Mouse (Mus musculus) intestine, embryonic 14.5 days (tissue): Measurements from ENCODE around the gene Clec9a. TPM values are rescaled to one million over a fixed set of nuclear protein-coding genes. Genes with fewer than 3 reads are reported as not detected.

Experiments used
- ATAC-seq: fragments of 200-750 bp; cut with Nextera tagmentation; replicated peaks from 2 replicates; pipeline ENCODE4 v1.8.0; 2017; ENCODE audit warnings: low read depth, moderate number of reproducible peaks, moderate TSS enrichment, moderate library complexity; ENCODE audit not compliant: low FRiP score, low TSS enrichment
- DNase-seq: peaks from one replicate; pipeline ENCODE4 v3.0.0-alpha.2; 2018; ENCODE audit warnings: low spot score
- H3K27ac ChIP-seq: fragments of 300-500 bp; sonication (generic); 2 replicates; pipeline ENCODE4 v1.5.1; 2014; ENCODE audit warnings: low read depth, mild to moderate bottlenecking, control low read depth
- H3K27me3 ChIP-seq: fragments of 300-500 bp; sonication (generic); replicated peaks from 2 replicates; pipeline ENCODE4 v1.6.1; 2014; ENCODE audit warnings: low read length, control low read depth; ENCODE audit not compliant: control insufficient read depth, insufficient read depth
- H3K36me3 ChIP-seq: fragments of 300-500 bp; sonication (generic); 2 replicates; pipeline ENCODE4 v1.6.1; 2014; ENCODE audit warnings: low read length, control low read depth; ENCODE audit not compliant: control insufficient read depth, insufficient read depth
- H3K4me1 ChIP-seq: fragments of 300-500 bp; sonication (generic); replicated peaks from 2 replicates; pipeline ENCODE4 v1.6.1; 2014; ENCODE audit warnings: low read length, control low read depth, mixed read lengths; ENCODE audit not compliant: control insufficient read depth, insufficient read depth
- H3K4me2 ChIP-seq: fragments of 300-500 bp; sonication (generic); 2 replicates; pipeline ENCODE4 v1.6.1; 2014; ENCODE audit warnings: low read length
- H3K4me3 ChIP-seq: fragments of 300-500 bp; sonication (generic); 2 replicates; pipeline ENCODE4 v1.5.1; 2014; ENCODE audit warnings: low read depth, low read length, control low read depth, mixed read lengths
- H3K9ac ChIP-seq: fragments of 300-500 bp; sonication (generic); 2 replicates; pipeline ENCODE4 v1.6.1; 2014; ENCODE audit warnings: mild to moderate bottlenecking, low read length
- H3K9me3 ChIP-seq: fragments of 300-500 bp; sonication (generic); 2 replicates; pipeline ENCODE4 v1.6.1; 2016; ENCODE audit warnings: low read length, control low read depth; ENCODE audit not compliant: control insufficient read depth
- WGBS: fragments of 180-500 bp; shearing (Covaris S2); extraction: QIAGEN DNeasy Blood & Tissue Kit; methylation state at CpG from one replicate; pipeline ENCODE4 v1.1.7; 2014; 5-methylcytosine and 5-hydroxymethylcytosine counted together
- polyA plus RNA-seq: library from polyadenylated mRNA; unstranded; fragments of >200 nt; fragmentation: Nextera tagmentation; extraction: Ambion mirVana; gene quantifications from 2 replicates; pipeline ENCODE4 v1.2.1, GENCODE M21; 2014

Clec9a gene
- polyA plus RNA-seq, 1 experiment from 2014 or later: 0.24 TPM

GRCm38 (mm10) chr6:129407324-129407723, 1.3 kb upstream of the Clec9a start:
- H3K4me1 ChIP-seq: no peaks in the 10 kb centered on the region
- H3K27ac ChIP-seq: no peak overlapping the region
- H3K4me2 ChIP-seq: no peak overlapping the region
- no peak for DNase-seq
- no peaks in the 10 kb centered on the region for H3K36me3 ChIP-seq
- H3K4me3 ChIP-seq: no peak overlapping the region
- WGBS: 55% methylated on average over 2 of the region's 2 CpGs
- ATAC-seq: no peak
- no peaks in the 10 kb centered on the region for H3K9me3 ChIP-seq
- H3K9ac ChIP-seq: no peak overlapping the region
- no peaks in the 10 kb centered on the region for H3K27me3 ChIP-seq

DNA sequence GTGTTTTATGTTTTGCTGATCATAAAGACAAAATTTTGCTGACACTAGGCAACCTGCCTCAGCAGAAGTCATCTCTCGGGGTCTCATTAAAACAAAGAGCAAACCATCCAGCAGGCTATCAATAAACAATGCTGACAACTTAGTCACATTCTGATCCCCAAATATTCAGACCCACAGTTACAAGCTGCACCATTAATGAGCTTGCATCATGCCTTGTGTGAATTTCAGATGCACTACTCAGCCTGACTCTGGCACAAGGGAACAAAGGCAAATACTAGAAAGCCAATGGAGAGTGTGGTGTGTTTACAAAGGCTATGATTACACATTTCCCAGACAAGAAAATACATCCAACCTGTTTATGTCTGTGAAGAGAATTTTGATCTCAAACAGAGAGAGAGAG, 5.5 kb downstream of the Clec9a start:
- Histone ChIP-seq H3K9me3 (no peaks in the 10 kb centered on the region), H3K4me2 (no peak overlapping the region), H3K4me1 (no peaks in the 10 kb centered on the region), H3K27ac (no peak overlapping the region), H3K36me3 (no peaks in the 10 kb centered on the region), H3K9ac (no peak overlapping the region), H3K4me3 (no peak overlapping the region), H3K27me3 (no peaks in the 10 kb centered on the region)
- ATAC-seq (no peak), DNase-seq (no peak)
- 57% methylated on average over 1 of the region's 1 CpGs for WGBS

- H3K27ac ChIP-seq: no peak overlapping the region
- no peak overlapping the region for H3K4me2 ChIP-seq
- H3K4me1 ChIP-seq: peaks cover 15% of the 10 kb centered on the region
- WGBS: 58% methylated on average over 3 of the region's 3 CpGs
- no peaks in the 10 kb centered on the region for H3K27me3 ChIP-seq
- no peaks in the 10 kb centered on the region for H3K9me3 ChIP-seq
- H3K9ac ChIP-seq: no peak overlapping the region
- no peak for DNase-seq
- no peak for ATAC-seq
- no peak overlapping the region for H3K4me3 ChIP-seq
- H3K36me3 ChIP-seq: no peaks in the 10 kb centered on the region
Observed at GRCm38 (mm10) chr6:129422311-129422710, 13.6 kb downstream of the Clec9a start.

DNA sequence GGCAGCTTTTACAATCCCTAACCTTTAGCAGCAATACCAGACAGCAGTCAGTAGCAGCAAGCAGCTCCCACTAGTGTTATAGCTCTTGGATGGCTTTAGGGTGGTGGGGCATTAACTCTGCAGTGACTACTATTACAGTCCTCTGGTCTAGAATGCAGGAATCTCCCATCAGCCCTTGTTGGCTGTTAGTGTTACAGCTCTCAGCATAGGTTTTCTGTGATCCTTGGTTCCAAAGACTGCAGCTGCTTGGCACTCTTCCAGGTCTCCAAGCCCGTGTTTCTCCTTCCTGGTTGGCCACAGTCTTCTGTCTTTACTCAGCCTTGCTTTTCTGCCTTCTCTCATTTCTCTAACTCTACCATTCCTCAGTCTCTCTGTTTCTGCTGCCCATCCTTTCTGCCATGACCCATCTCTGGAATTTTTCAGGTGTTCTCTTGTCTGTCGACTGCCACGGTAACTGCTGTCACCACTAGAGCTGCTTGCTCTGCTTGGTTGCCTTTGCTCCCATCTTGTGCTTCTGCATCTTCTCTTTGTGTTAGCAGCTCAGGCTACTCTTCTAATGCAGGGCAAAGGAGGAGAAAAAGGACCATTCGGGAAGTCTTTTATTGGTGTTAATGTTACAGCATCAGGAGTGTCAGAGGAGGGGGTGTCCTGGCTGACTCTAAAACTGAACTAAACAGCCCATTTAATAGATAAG, 14.5 kb downstream of the Clec9a start:
- Histone ChIP-seq H3K4me1 (peaks cover 15% of the 10 kb centered on the region), H3K27me3 (no peaks in the 10 kb centered on the region), H3K4me3 (no peak overlapping the region), H3K27ac (no peak overlapping the region; the same call in 1 of the 2 replicates), H3K9me3 (no peaks in the 10 kb centered on the region), H3K4me2 (no peak overlapping the region), H3K36me3 (no peaks in the 10 kb centered on the region), H3K9ac (no peak overlapping the region)
- ATAC-seq: peak; percentile 47; the same call in 1 of the 2 replicates
- peak; percentile 69 for DNase-seq
- WGBS: 46% methylated on average over 4 of the region's 4 CpGs

DNA sequence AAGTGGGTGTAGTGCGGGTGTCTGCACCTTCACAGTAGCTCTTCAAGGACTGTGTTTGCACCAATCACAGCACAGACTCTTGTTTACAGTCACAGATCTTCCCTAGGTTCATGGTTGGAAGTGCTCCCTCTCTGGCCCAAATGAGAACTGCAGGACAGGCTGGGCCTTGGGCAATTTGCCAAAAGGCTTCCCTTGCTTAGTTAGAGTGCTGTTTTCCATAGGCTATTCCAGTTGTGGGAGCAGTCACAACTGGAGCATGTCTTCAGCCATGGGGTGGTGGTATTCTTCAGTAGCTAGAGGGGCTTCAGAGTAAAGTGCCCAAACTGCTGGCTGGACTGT, 15.0 kb downstream of the Clec9a start:
- Histone ChIP-seq H3K4me2 (no peak overlapping the region), H3K9me3 (no peaks in the 10 kb centered on the region), H3K9ac (no peak overlapping the region), H3K36me3 (no peaks in the 10 kb centered on the region), H3K27me3 (no peaks in the 10 kb centered on the region), H3K27ac (no peak overlapping the region), H3K4me3 (no peak overlapping the region), H3K4me1 (peaks cover 15% of the 10 kb centered on the region)
- WGBS: 36% methylated on average over 1 of the region's 1 CpGs
- ATAC-seq: peak; percentile 81
- peak; percentile 90 for DNase-seq

- Histone ChIP-seq H3K27ac (peak overlapping the region; percentile 38; the same call in 1 of the 2 replicates), H3K9ac (no peak overlapping the region), H3K4me2 (no peak overlapping the region), H3K9me3 (no peaks in the 10 kb centered on the region), H3K27me3 (no peaks in the 10 kb centered on the region), H3K4me1 (peaks cover 15% of the 10 kb centered on the region), H3K4me3 (no peak overlapping the region), H3K36me3 (no peaks in the 10 kb centered on the region)
- DNase-seq (no peak), ATAC-seq (no peak)
- 27% methylated on average over 5 of the region's 5 CpGs for WGBS
Observed at GRCm38 (mm10) chr6:129425217-129425616, 16.6 kb downstream of the Clec9a start.

- no peak overlapping the region for H3K4me2 ChIP-seq
- H3K4me3 ChIP-seq: no peak overlapping the region
- WGBS: 48% methylated on average over 5 of the region's 5 CpGs
- H3K4me1 ChIP-seq: peaks cover 15% of the 10 kb centered on the region
- ATAC-seq (no peak), DNase-seq (no peak)
- H3K27me3 ChIP-seq: no peaks in the 10 kb centered on the region
- H3K36me3 ChIP-seq: no peaks in the 10 kb centered on the region
- H3K9me3 ChIP-seq: no peaks in the 10 kb centered on the region
- no peak overlapping the region for H3K27ac ChIP-seq
- H3K9ac ChIP-seq: no peak overlapping the region
Observed at GRCm38 (mm10) chr6:129425812-129426211, 17.1 kb downstream of the Clec9a start.

GRCm38 (mm10) chr6:129427281-129427680, 18.6 kb downstream of the Clec9a start:
- 78% methylated on average over 4 of the region's 4 CpGs for WGBS
- ATAC-seq (no peak), DNase-seq (no peak)
- no peaks in the 10 kb centered on the region for H3K36me3 ChIP-seq
- H3K4me1 ChIP-seq: peaks cover 15% of the 10 kb centered on the region
- no peak overlapping the region for H3K4me2 ChIP-seq
- H3K9ac ChIP-seq: no peak overlapping the region
- no peaks in the 10 kb centered on the region for H3K9me3 ChIP-seq
- no peak overlapping the region for H3K4me3 ChIP-seq
- H3K27ac ChIP-seq: no peak overlapping the region
- no peaks in the 10 kb centered on the region for H3K27me3 ChIP-seq

- DNase-seq (no peak), ATAC-seq (no peak)
- 80% methylated on average over 5 of the region's 5 CpGs for WGBS
- H3K27me3 ChIP-seq: no peaks in the 10 kb centered on the region
- no peaks in the 10 kb centered on the region for H3K36me3 ChIP-seq
- H3K4me2 ChIP-seq: no peak overlapping the region
- no peak overlapping the region for H3K9ac ChIP-seq
- no peak overlapping the region for H3K27ac ChIP-seq
- H3K4me3 ChIP-seq: no peak overlapping the region
- no peaks in the 10 kb centered on the region for H3K9me3 ChIP-seq
- H3K4me1 ChIP-seq: no peaks in the 10 kb centered on the region
Observed at GRCm38 (mm10) chr6:129434239-129434638, 25.6 kb downstream of the Clec9a start.
